Mouse (Mus musculus): ENCODE measurements around the gene H2afv. TPM values are rescaled to one million over a fixed set of nuclear protein-coding genes. Genes with fewer than 3 reads are reported as not detected.
A peak's percentile ranks its signal among the peaks of the same experiment; 100 is the strongest.

Gene H2afv
- polyA plus RNA-seq, 1 experiment from 2014 or later, result 428 TPM

- H3K27ac ChIP-seq (replicated peaks; ENCODE audit: low read depth, low read length), result peak overlapping the region; percentile 87
- H3K27me3 ChIP-seq (replicated peaks; ENCODE audit: control insufficient read depth, insufficient read depth, low read length), result no peaks in the 10 kb centered on the region
- H3K9ac ChIP-seq (ENCODE audit: low read depth, low read length), result peak overlapping the region; percentile 28; the same call in 1 of the 2 replicates
- H3K9me3 ChIP-seq (ENCODE audit: control insufficient read depth, low read length), result no peaks in the 10 kb centered on the region
- ATAC-seq (ENCODE audit: low read depth) (peak; percentile 87), DNase-seq (ENCODE audit: low spot score) (peak; percentile 93)
- H3K36me3 ChIP-seq (ENCODE audit: control insufficient read depth, insufficient read depth, low read length), result peaks cover 41% of the 10 kb centered on the region
- H3K4me3 ChIP-seq (ENCODE audit: low read depth, low read length), result no peak overlapping the region
- H3K4me2 ChIP-seq (ENCODE audit: low read depth, low read length), result peak overlapping the region; percentile 40
- WGBS, result 20% methylated on average over 14 of the region's 14 CpGs
- H3K4me1 ChIP-seq (ENCODE audit: control insufficient read depth, insufficient read depth, low read length), result peaks cover 28% of the 10 kb centered on the region
These were observed 37.7 kb downstream of the H2afv start for GRCm38 (mm10) chr11:6406251-6407161.

- DNase-seq (ENCODE audit: low spot score), result peak; percentile 82
- whole genome bisulfite sequencing, result 38% methylated on average over 4 of the region's 4 CpGs
- Histone ChIP-seq H3K27me3 (replicated peaks; ENCODE audit: control insufficient read depth, insufficient read depth, low read length) (no peaks in the 10 kb centered on the region), H3K4me1 (ENCODE audit: control insufficient read depth, insufficient read depth, low read length) (peaks cover 26% of the 10 kb centered on the region), H3K4me3 (ENCODE audit: low read depth, low read length) (no peak overlapping the region), H3K9me3 (ENCODE audit: control insufficient read depth, low read length) (no peaks in the 10 kb centered on the region), H3K4me2 (ENCODE audit: low read depth, low read length) (peak overlapping the region; percentile 40; the same call in 1 of the 2 replicates), H3K9ac (ENCODE audit: low read depth, low read length) (peak overlapping the region; percentile 28), H3K36me3 (ENCODE audit: control insufficient read depth, insufficient read depth, low read length) (peaks cover 49% of the 10 kb centered on the region), H3K27ac (replicated peaks; ENCODE audit: low read depth, low read length) (peak overlapping the region; percentile 87)
- ATAC-seq (ENCODE audit: low read depth), result peak; percentile 58
These were observed 38.6 kb downstream of the H2afv start for GRCm38 (mm10) chr11:6405591-6406081.

DNA sequence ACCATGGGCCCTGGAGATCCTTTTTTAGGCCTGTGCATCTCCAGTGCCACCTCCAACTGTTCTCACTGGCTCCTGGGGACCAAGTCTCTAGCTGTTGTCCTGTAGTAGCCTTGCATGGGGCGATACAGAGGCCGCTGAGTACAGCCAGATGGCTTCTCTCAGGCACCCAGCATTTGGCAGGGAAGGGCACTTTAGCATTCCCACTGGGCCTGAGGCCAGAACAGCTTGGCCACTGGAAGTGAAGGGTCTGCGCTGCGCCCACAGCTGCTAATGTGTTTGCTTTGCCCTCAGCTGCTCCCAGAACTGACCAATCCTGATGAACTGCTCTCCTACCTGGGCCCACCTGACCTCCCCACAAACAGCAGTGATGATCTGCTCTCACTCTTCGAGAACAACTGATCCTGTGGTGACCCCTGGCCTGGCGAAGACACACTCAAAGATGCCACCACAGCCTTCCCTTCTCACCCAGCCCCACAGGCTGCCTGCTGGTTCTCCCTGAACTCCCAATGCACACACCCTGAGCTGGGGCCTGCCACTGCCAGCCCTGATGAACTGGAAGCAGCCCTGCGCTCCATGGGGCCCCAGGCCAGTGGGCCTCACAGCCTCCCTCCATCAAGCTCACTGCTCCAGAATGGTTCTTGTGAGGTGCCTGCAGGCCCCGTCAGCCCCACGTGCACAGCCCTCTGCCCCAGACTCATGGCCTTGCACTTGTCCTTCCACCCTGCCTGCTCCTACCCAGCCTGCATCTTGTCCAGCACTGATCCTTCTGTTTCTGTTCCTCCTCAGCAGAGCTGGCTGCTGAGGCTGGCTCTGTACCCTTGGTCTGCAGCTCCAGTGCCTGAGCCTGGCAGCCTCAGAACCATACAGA lies 39.3 kb downstream of the H2afv start:
- DNase-seq (ENCODE audit: low spot score) (peak; percentile 16), ATAC-seq (ENCODE audit: low read depth) (no peak)
- Histone ChIP-seq H3K9me3 (ENCODE audit: control insufficient read depth, low read length) (no peaks in the 10 kb centered on the region), H3K4me1 (ENCODE audit: control insufficient read depth, insufficient read depth, low read length) (peaks cover 26% of the 10 kb centered on the region), H3K4me3 (ENCODE audit: low read depth, low read length) (no peak overlapping the region), H3K4me2 (ENCODE audit: low read depth, low read length) (0 out of 2 replicates have a peak overlapping the region, but pooled peaks have one; percentile 40), H3K27ac (replicated peaks; ENCODE audit: low read depth, low read length) (peak overlapping the region; percentile 87), H3K27me3 (replicated peaks; ENCODE audit: control insufficient read depth, insufficient read depth, low read length) (no peaks in the 10 kb centered on the region), H3K9ac (ENCODE audit: low read depth, low read length) (peak overlapping the region; percentile 11), H3K36me3 (ENCODE audit: control insufficient read depth, insufficient read depth, low read length) (peaks cover 56% of the 10 kb centered on the region)
- WGBS, result 82% methylated on average over 9 of the region's 9 CpGs

DNA sequence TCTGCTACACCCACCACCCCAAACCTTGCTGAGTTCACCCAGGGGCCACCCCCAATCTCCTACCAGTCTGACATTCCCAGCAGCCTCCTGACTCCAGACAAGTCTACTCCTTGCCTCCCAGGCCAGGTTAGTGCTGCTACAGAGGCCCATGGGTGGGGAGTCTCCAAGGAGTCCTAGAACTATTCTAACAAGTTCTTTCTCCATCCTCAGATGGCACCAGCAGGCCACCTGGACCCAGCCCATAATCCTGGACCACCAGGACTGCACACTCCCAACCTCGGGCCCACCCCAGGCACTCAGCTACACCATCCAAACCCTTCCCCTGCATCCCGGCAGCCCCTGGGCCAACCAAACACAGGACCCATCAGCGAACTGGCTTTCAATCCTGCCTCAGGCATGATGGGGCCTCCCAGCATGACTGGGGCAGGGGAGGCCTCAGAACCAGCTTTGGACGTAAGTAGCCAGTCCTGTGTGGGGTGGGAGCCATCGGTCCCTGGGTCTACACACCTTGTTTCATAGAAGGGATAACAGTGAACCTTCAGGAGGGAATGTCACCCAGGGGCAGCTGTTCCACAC lies 40.3 kb downstream of the H2afv start:
- H3K4me2 ChIP-seq (ENCODE audit: low read depth, low read length), result no peak overlapping the region
- peaks cover 67% of the 10 kb centered on the region for H3K36me3 ChIP-seq (ENCODE audit: control insufficient read depth, insufficient read depth, low read length)
- peak overlapping the region; percentile 11; the same call in 1 of the 2 replicates for H3K9ac ChIP-seq (ENCODE audit: low read depth, low read length)
- H3K27ac ChIP-seq (replicated peaks; ENCODE audit: low read depth, low read length), result no peak overlapping the region
- no peak overlapping the region for H3K4me3 ChIP-seq (ENCODE audit: low read depth, low read length)
- ATAC-seq (ENCODE audit: low read depth) (no peak), DNase-seq (ENCODE audit: low spot score) (no peak)
- H3K27me3 ChIP-seq (replicated peaks; ENCODE audit: control insufficient read depth, insufficient read depth, low read length), result no peaks in the 10 kb centered on the region
- H3K9me3 ChIP-seq (ENCODE audit: control insufficient read depth, low read length), result no peaks in the 10 kb centered on the region
- H3K4me1 ChIP-seq (ENCODE audit: control insufficient read depth, insufficient read depth, low read length), result peaks cover 26% of the 10 kb centered on the region
- WGBS, result 94% methylated on average over 5 of the region's 5 CpGs

- Histone ChIP-seq H3K9ac (ENCODE audit: low read depth, low read length) (no peak overlapping the region), H3K9me3 (ENCODE audit: control insufficient read depth, low read length) (no peaks in the 10 kb centered on the region), H3K36me3 (ENCODE audit: control insufficient read depth, insufficient read depth, low read length) (peaks cover 78% of the 10 kb centered on the region), H3K27ac (replicated peaks; ENCODE audit: low read depth, low read length) (no peak overlapping the region), H3K4me1 (ENCODE audit: control insufficient read depth, insufficient read depth, low read length) (peaks cover 26% of the 10 kb centered on the region), H3K27me3 (replicated peaks; ENCODE audit: control insufficient read depth, insufficient read depth, low read length) (no peaks in the 10 kb centered on the region), H3K4me2 (ENCODE audit: low read depth, low read length) (no peak overlapping the region), H3K4me3 (ENCODE audit: low read depth, low read length) (no peak overlapping the region)
- no peak for ATAC-seq (ENCODE audit: low read depth)
- peak; percentile 27 for DNase-seq (ENCODE audit: low spot score)
- 84% methylated on average over 19 of the region's 19 CpGs for WGBS
These were observed 41.4 kb downstream of the H2afv start for GRCm38 (mm10) chr11:6402515-6403510.

GRCm38 (mm10) chr11:6398141-6398540 lies 46.1 kb downstream of the H2afv start:
- H3K27me3 ChIP-seq (replicated peaks; ENCODE audit: control insufficient read depth, insufficient read depth, low read length), result no peaks in the 10 kb centered on the region
- H3K36me3 ChIP-seq (ENCODE audit: control insufficient read depth, insufficient read depth, low read length), result peaks cover 86% of the 10 kb centered on the region
- H3K9me3 ChIP-seq (ENCODE audit: control insufficient read depth, low read length), result no peaks in the 10 kb centered on the region
- H3K9ac ChIP-seq (ENCODE audit: low read depth, low read length), result no peak overlapping the region
- 91% methylated on average over 8 of the region's 10 CpGs for WGBS
- no peaks in the 10 kb centered on the region for H3K4me1 ChIP-seq (ENCODE audit: control insufficient read depth, insufficient read depth, low read length)
- no peak overlapping the region for H3K4me3 ChIP-seq (ENCODE audit: low read depth, low read length)
- no peak for ATAC-seq (ENCODE audit: low read depth)
- no peak for DNase-seq (ENCODE audit: low spot score)
- no peak overlapping the region for H3K4me2 ChIP-seq (ENCODE audit: low read depth, low read length)
- no peak overlapping the region for H3K27ac ChIP-seq (replicated peaks; ENCODE audit: low read depth, low read length)

- no peaks in the 10 kb centered on the region for H3K27me3 ChIP-seq (replicated peaks; ENCODE audit: control insufficient read depth, insufficient read depth, low read length)
- peaks cover 75% of the 10 kb centered on the region for H3K36me3 ChIP-seq (ENCODE audit: control insufficient read depth, insufficient read depth, low read length)
- no peak overlapping the region for H3K4me2 ChIP-seq (ENCODE audit: low read depth, low read length)
- 0 out of 2 replicates have a peak, but pooled peaks cover 2% of the 10 kb centered on the region for H3K4me1 ChIP-seq (ENCODE audit: control insufficient read depth, insufficient read depth, low read length)
- no peak overlapping the region for H3K4me3 ChIP-seq (ENCODE audit: low read depth, low read length)
- H3K27ac ChIP-seq (replicated peaks; ENCODE audit: low read depth, low read length), result no peak overlapping the region
- no peak for DNase-seq (ENCODE audit: low spot score)
- 82% methylated on average over 5 of the region's 5 CpGs for WGBS
- ATAC-seq (ENCODE audit: low read depth), result no peak
- H3K9me3 ChIP-seq (ENCODE audit: control insufficient read depth, low read length), result no peaks in the 10 kb centered on the region
- no peak overlapping the region for H3K9ac ChIP-seq (ENCODE audit: low read depth, low read length)
These were observed 48.7 kb downstream of the H2afv start for GRCm38 (mm10) chr11:6395565-6395964.
